Mouse (Mus musculus) testis, adult 2 months (tissue): ENCODE results near the gene Evc. TPM values are rescaled to one million over a fixed set of nuclear protein-coding genes. Genes with fewer than 3 reads are reported as not detected.
A peak's percentile ranks its signal among the peaks of the same experiment; 100 is the strongest.

Experiments
- H3K27ac ChIP-seq: fragments of 200-500 bp; 2 replicates; pipeline ENCODE4 v1.5.1; 2012; ENCODE audit warnings: low read depth, low read length; ENCODE audit not compliant: control insufficient read depth, insufficient read depth
- H3K27me3 ChIP-seq: fragments of 200-500 bp; 2 replicates; pipeline ENCODE4 v1.6.1; 2012; ENCODE audit warnings: mild to moderate bottlenecking, low read length, moderate library complexity; ENCODE audit not compliant: control insufficient read depth, insufficient read depth
- H3K36me3 ChIP-seq: fragments of 200-500 bp; 2 replicates; pipeline ENCODE4 v1.6.1; 2012; ENCODE audit warnings: mild to moderate bottlenecking, low read length; ENCODE audit not compliant: control insufficient read depth, insufficient read depth
- H3K4me1 ChIP-seq: fragments of 200-500 bp; 2 replicates; pipeline ENCODE4 v1.6.1; 2012; ENCODE audit warnings: low read length; ENCODE audit not compliant: control insufficient read depth, insufficient read depth
- H3K4me3 ChIP-seq: fragments of 200-500 bp; 2 replicates; pipeline ENCODE4 v1.5.1; 2012; ENCODE audit warnings: low read depth, mild to moderate bottlenecking, low read length, moderate library complexity, mixed read lengths; ENCODE audit not compliant: control insufficient read depth
- CTCF ChIP-seq: fragments of 200-500 bp; IDR thresholded peaks from 2 replicates; pipeline ENCODE4 v1.5.1; 2012; ENCODE audit warnings: low read depth, mild to moderate bottlenecking, inconsistent platforms, low read length, moderate library complexity; ENCODE audit not compliant: control insufficient read depth, insufficient read depth, insufficient replicate concordance
- POLR2A ChIP-seq: fragments of 200-500 bp; IDR thresholded peaks from 2 replicates; pipeline ENCODE4 v1.6.1; 2012; ENCODE audit warnings: low read depth, mild to moderate bottlenecking, inconsistent platforms, low read length, moderate library complexity; ENCODE audit not compliant: control insufficient read depth
- polyA plus RNA-seq: library from polyadenylated mRNA; depleted of rRNA; stranded (reverse); fragments of >200 nt; gene quantifications from 2 replicates; pipeline ENCODE4 v1.2.3, GENCODE M21; 2012

Evc gene
- polyA plus RNA-seq, 1 experiment = 0.46 TPM

GRCm38 (mm10) chr5:37251596-37251995 is 85.1 kb downstream of the Evc start:
- no peaks in the 10 kb centered on the region for H3K36me3 ChIP-seq

DNA sequence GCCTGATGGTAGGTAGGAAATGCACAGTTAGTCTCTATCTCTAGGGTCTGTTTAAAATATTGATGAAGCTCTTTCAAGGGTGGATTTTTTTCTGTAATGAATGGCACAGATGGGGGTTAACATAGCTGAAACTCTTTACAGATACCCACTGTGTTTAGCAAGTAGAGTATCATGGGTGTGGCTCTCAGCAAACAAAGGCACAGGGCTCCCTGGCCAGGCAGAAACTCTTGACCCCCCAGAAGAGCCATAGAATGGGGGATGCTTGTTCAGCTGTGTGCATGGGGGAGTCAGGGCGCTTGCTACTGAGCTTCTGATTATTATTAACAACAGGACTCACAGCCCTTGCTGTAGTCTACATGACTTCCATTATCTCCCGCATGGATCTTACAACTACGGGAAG is 87.8 kb downstream of the Evc start:
- H3K4me1 ChIP-seq = peaks cover 4% of the 10 kb centered on the region; the same call in 1 of the 2 replicates
- no peak overlapping the region for H3K27ac ChIP-seq
- H3K27me3 ChIP-seq = no peaks in the 10 kb centered on the region; the same call in none of the 2 replicates
- H3K36me3 ChIP-seq = no peaks in the 10 kb centered on the region
- TF ChIP-seq POLR2A (no peak), CTCF (no peak)
- H3K4me3 ChIP-seq = no peak overlapping the region

More at GRCm38 (mm10) chr5:37251596-37251995, 85.1 kb downstream of the Evc start:
- Histone ChIP-seq H3K27me3 (no peaks in the 10 kb centered on the region; the same call in 1 of the 2 replicates), H3K27ac (no peak overlapping the region), H3K4me3 (no peak overlapping the region), H3K4me1 (no peaks in the 10 kb centered on the region; the same call in 1 of the 2 replicates)
- TF ChIP-seq POLR2A = no peak
- no peak for TF ChIP-seq CTCF

- Histone ChIP-seq H3K36me3 (no peaks in the 10 kb centered on the region), H3K4me1 (peaks cover 11% of the 10 kb centered on the region), H3K27ac (no peak overlapping the region), H3K27me3 (no peaks in the 10 kb centered on the region; the same call in none of the 2 replicates), H3K4me3 (no peak overlapping the region)
- TF ChIP-seq POLR2A = no peak
- TF ChIP-seq CTCF = no peak
These were observed 89.2 kb downstream of the Evc start for GRCm38 (mm10) chr5:37247456-37247855.

DNA sequence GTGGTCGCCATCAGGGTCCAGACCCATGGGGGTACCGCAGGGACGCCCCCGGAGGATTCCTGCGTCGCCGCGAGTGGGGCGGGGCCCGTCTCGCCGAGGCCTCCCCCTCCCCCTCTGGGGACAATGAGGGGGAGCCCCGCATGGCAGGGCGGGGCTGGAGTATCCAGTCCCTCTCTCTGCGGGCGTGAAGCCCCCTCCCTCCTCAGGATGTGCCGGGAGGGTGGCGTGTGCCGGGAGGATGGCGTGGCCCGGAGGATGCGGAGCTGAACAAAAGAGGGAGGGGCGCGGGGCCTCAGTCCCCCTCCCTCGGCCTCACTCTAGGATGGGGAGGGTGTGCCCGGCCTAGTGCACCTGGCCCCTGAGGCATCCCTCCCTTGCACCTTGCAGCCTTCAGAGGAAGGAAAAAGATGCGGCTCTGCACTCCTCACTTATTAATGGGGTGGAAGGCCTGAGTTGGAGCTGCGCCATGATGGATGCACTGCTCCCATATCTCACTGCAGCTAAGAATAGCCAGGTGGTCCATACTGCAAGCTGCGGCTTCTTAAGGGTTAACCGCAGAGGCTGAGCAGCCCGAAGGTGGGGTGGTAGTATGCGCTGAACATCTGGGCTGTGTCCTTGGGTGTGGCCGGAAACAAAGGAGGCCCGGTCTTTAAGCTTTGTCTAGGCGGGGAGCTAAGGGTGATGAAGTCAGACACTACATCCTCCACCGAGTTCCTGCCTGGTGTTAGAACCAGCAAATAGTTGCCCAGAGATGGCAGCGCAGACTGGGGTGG is 90.4 kb downstream of the Evc start:
- H3K27ac ChIP-seq = no peak overlapping the region
- TF ChIP-seq POLR2A = no peak
- TF ChIP-seq CTCF = no peak
- H3K4me3 ChIP-seq = peak overlapping the region; percentile 47

GRCm38 (mm10) chr5:37245651-37246050 is 91.0 kb downstream of the Evc start:
- H3K27me3 ChIP-seq = no peaks in the 10 kb centered on the region; the same call in none of the 2 replicates
- H3K36me3 ChIP-seq = no peaks in the 10 kb centered on the region
- peaks cover 16% of the 10 kb centered on the region for H3K4me1 ChIP-seq
- peak overlapping the region; percentile 47 for H3K4me3 ChIP-seq
- TF ChIP-seq CTCF = no peak
- no peak overlapping the region for H3K27ac ChIP-seq

More for the DNA sequence above, 90.4 kb downstream of the Evc start:
- peaks cover 16% of the 10 kb centered on the region for H3K4me1 ChIP-seq
- no peaks in the 10 kb centered on the region for H3K36me3 ChIP-seq
- H3K27me3 ChIP-seq = no peaks in the 10 kb centered on the region; the same call in none of the 2 replicates

DNA sequence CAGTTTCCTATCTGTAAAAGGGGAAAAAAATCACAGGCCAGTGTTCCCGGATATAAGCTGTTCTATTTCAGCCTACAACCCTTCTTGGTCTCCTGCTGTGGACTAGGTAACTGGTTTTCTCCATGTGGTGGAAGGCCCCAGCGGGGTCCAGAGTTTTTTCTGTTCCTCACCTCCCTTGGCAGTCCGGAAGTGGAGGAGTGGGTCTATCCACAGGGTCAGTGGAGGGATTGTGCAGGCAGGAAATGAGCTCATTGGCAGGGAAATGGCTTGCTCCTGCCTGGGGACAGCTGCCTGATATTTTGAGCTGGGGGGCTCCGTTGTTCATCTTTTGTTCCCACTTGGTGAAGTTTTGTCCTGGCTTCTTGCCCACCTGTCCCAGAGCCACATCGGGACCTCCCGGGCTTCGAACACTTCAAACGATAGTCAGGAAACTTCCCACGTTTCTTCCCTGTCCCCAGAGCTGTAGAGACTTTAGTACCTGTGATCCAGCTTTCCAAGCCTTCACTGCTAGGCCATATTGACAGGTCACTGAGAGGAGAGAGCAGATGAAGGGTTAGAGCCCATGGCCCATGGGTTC is 91.9 kb downstream of the Evc start:
- H3K27ac ChIP-seq = no peak overlapping the region
- H3K36me3 ChIP-seq = no peaks in the 10 kb centered on the region
- TF ChIP-seq CTCF = no peak
- TF ChIP-seq POLR2A = no peak
- no peaks in the 10 kb centered on the region; the same call in none of the 2 replicates for H3K27me3 ChIP-seq
- H3K4me1 ChIP-seq = peaks cover 16% of the 10 kb centered on the region
- no peak overlapping the region for H3K4me3 ChIP-seq

DNA sequence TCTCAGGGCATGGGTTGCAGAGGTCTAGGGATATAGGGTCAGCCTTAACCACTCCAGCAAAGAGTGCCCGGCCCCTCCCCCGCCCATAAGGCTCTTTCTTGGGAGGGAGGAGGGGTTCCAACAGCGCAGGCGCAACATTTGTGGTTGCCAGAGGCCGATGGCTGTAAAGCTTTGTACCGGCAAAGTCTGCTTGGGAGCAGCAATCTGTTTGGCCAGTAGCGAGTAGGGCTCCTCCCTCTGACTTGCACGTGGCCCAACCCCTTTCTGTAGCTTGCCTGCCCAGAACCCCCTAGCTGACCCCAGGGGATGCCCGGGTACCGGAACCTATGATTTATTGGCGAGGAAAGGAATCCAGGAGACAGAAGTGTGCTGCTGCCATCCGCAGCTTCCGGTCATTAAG is 92.5 kb downstream of the Evc start:
- H3K4me1 ChIP-seq = peaks cover 16% of the 10 kb centered on the region

More for the DNA sequence above, 92.5 kb downstream of the Evc start:
- Histone ChIP-seq H3K27ac (no peak overlapping the region), H3K36me3 (no peaks in the 10 kb centered on the region), H3K4me3 (peak overlapping the region; percentile 12), H3K27me3 (no peaks in the 10 kb centered on the region; the same call in none of the 2 replicates)
- TF ChIP-seq POLR2A (no peak), CTCF (no peak)
